Mouse (Mus musculus): ENCODE measurements around the gene Asic3.
"Not testable (repeated sequence)": the region's sequence is repeated elsewhere in the genome, so short reads cannot be mapped to it uniquely, and the experiment has no call there.

Gene Asic3

DNA sequence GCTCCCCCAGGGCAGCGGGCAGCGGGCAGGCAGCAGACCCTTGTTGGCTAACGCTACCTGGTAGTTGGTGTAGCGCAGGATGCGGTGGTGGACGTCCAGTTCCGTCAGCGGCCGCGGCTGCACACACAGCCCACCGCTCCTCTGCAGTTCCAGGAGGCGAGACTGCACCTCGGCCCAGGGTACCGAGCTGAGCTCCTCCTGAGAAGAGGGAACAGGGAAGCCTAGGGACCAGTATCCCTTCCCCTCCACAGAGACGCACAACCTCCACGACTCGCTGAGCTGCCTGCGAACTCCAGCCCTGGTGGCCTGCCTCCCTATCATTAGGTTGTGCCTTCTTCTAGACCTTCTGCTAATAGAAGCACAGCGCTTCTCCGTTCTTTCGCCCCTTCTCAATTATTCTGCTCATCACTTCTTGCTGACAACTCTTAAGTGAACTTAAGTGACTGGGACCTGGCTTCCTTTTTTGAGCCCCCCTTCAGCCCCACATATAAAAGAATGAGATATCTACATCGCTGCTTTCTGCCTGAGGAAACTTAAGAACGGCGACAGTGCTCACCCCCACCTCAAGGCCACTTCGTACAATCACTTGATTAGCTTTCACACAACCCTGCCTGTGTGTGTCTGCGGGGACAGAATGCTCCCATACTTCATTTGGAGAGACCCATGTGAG lies 24.8 kb upstream of the Asic3 start:
- DNase-seq (ENCODE audit: low spot score in 2 of 2): no peak

DNA sequence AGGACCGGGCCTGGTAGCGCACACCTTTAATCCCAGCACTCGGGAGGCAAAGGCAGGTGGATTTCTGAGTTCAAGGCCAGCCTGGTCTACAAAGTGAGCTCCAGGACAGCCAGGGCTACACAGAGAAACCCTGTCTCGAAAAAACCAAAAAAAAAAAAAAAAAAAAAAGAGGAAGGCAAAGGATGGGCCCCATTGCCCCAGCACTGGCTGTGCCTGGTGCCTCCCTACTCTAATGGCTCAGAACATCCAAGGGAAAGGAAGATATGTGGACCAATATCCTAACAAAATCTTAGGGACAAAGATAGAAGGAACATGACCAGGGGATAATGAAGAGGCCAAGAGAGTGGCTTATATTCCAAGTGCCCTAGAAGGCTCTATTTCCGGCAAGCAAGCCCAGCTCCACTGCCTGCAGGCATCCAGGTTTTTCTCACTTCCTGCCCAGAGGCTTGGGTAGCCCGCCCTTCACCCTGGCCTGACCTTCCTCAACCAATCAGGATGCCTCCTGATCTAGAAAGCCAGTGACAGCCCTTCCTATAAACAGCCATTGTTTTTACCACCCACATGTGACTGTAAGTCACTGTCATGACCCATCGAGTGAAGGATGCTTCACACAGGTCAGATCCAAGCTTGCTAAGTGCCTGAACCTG lies 24.1 kb upstream of the Asic3 start:
- no peak for DNase-seq (ENCODE audit: low spot score in 2 of 2)

DNA sequence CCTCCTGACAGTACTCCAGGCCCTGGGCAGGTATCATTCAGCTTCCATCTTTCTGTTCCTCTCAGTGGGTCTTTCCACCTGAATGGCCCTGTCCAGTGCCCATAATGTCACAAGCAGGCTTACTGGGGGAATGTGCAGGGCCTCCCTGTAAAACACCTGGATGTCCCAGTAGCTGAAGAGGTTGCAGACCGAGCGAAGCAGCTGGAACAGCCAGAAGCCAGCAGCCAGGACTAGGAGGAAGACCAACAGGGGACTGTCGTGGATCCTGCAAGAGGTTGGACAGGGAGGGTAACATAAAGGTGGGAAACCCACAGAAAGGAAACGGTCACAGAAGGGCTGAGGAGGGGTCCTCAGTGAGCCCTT lies 23.6 kb upstream of the Asic3 start:
- DNase-seq (ENCODE audit: low spot score in 2 of 2): no peak

DNA sequence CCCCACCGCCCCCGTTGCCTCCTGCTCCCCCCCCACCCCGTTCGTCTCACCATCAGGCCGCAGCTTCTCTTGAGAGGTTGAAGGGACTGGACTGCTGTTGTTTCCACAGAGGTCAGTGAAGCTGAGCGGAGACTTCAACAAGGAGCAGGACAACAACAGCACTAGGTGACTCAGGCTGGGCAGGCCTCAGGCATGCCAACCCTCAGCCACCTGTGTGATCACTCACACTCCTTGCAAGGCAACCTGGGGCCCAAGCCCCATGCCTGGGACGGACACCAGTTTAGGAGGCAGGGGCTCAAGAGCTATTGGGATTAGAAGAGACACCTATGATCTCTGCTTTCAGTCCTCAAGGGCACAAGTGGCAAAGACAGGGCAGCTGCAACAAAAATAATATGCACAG lies 21.3 kb upstream of the Asic3 start, which contains the start of gene Atg9b:
TSS of gene Atg9b (minus strand) at position 280 of the 400 bp plus-strand sequence.
- DNase-seq (ENCODE audit: low spot score in 2 of 2): no peak

DNA sequence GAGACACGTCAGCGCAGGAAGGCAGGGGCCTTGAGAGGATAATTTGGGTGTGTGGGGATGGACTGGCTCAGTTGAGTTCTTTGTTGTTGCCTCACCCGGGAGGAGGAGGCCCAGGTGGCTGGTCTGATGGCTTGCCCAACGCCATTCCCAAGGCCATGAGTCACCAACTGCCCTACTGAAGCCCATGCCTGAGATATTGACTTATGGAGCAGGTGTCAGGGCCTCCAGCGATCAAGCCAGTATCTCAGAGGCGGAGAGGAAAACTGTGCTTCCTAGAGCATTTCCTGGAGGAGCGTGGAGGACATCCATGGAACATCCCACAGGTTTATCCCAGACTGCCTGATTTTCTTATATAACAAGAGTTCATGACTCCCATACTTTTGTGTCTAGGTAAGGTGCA lies 20.5 kb upstream of the Asic3 start:
- no peak for DNase-seq (ENCODE audit: low spot score in 2 of 2)

DNA sequence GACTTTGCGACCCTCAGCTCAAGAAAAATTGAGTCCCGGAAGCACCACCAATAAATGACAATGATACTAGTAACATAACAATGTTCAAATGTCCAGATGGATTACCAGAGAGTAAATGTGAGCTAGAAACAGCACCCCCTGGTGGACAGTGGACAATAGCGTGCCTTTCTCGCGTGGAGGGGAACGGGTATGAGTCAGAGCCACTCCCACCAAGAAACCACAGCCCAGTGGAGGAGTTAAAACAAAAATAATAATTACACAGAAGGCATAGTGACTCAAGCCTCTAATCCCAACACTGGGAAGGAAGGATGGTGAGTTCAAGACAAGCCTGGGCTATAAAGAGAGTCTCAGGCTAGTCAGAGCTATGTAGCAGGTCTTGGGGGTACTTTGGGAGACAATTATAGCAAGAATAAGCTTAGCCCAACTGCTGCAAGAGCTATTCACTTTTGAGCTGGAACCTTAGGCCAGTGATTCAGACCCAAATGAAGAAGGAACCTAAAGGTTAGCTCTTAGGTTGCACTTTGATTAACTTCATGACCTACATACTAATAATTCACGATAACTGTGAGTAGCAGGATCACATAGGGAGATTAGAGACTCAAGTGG lies 19.7 kb upstream of the Asic3 start, which contains the start of gene Abcb8:
TSS of gene Abcb8 (plus strand) at position 272 of the 606 bp plus-strand sequence.
- peak; percentile 76 to 83 for DNase-seq (ENCODE audit: low spot score in 2 of 2)

DNA sequence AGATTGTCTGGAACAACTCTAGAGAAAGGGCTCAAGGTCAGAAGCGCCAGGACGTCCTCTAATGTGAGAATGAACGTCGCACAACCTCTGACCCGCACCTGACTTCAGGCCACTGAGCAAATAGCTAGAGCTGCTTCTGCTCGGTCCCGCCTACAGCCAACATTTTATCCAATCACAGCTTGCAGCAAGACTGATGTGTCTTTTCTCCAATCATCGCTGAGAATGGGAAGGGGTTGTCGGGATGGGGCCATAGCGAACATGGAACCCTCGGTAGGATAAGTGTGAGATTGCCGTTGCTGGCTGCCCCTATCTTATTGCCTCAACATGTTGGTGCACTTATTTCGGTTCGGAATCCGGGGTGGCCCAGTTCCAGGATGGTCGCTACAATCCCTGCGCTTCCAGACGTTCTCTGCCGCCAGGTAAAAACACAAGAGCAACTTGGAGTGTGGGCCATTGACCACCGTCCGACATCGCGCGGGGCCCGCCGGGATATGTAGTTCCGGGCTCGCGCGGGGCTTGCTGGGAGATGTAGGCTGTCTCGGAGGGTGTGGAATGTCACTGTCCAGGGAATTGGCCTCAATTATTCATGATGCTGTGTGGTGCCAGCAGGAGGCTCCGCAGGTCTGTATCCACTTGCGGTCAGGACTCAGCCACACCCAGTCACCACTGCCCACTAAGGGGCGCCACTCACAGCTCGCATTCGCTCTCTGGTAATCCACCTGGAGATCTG lies 18.9 kb upstream of the Asic3 start:
- peak; percentile 95 to 96 for DNase-seq (ENCODE audit: low spot score in 2 of 2)

DNA sequence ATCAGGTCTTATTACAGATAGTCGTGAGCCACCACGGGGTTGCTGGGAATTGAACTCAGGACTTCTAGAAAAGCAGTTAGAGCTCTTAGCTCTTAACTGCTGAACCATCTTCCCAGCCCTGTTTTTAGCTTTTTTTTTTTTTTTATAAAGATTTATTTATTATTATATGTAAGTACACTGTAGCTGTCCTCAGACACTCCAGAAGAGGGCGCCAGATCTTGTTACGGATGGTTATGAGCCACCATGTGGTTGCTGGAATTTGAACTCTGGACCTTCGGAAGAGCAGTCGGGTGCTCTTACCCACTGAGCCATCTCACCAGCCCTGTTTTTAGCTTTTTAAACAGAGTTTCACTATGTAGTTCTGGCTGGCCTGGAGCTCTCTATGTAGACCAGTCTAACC lies 16.9 kb upstream of the Asic3 start:
- not testable (repeated sequence) for DNase-seq (ENCODE audit: low spot score in 2 of 2)

DNA sequence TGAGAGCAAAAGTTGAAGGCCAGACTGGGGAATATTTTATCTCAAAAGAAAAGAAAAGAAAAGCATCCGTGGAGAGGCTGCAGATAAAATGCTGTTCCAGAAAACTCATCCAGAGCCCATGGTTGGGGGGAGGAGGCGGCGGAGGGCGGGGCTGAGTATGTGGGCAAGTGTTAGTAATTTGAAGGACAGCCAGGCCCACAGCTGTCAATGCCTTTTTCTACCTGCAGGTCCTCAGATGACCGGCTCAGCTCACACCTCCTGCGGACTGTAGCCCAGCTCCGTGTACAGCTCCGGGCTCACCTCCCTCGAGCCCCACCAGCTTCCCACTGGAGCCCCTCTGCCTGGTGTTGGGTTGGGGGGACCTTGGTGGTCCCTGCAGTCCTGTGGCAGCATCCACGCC lies 13.5 kb upstream of the Asic3 start:
- no peak for DNase-seq (ENCODE audit: low spot score in 2 of 2)

DNA sequence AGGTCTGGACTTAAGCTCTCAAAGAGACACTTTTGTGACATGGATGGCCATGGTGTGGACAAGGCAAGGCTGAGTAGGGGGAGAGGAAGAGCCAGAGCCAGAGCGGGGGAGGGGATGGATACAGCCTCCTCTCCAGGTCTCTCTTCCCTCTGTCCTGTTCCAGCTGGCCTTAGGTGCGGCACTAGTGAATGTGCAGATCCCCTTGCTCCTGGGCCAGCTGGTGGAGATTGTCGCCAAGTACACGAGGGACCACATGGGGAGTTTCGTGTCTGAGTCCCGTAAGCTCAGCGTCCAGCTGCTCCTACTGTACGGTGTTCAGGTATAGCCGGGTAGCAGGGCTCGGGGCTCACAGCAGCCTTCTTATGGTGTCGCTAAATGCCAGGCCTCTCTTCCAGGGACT lies 12.8 kb upstream of the Asic3 start:
- DNase-seq (ENCODE audit: low spot score in 2 of 2): no peak

DNA sequence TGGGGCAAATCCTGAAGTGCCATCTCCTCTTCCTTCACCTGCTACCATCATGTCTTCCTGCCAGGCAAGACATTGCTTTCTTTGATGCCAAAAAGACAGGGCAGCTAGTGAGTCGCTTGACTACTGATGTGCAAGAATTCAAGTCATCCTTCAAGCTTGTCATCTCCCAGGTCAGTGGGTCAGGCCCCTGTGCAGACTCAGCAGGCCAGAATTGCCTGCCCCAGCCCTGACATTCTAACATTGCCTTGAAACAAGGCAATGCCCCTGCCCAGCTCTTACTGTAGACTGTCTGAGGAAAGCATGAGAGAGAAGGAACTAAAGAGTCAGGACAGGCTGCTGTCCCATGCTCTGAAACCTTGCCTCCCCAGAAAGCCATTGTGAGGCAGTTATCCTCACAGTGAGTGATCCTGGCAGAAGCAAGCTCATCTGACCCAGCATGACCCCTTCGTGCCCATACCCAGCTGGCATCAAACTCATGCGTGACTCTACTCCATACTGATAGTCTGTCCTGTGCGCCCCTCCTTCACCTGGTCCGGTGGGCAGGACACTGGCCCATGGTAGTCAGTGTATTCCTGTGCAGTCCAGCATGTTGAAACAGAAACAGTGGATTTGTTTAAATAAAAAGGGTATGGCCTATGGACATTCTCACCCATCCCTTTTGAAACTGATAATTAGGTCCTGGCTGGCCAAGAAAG lies 12.1 kb upstream of the Asic3 start:
- DNase-seq (ENCODE audit: low spot score in 2 of 2): no peak

DNA sequence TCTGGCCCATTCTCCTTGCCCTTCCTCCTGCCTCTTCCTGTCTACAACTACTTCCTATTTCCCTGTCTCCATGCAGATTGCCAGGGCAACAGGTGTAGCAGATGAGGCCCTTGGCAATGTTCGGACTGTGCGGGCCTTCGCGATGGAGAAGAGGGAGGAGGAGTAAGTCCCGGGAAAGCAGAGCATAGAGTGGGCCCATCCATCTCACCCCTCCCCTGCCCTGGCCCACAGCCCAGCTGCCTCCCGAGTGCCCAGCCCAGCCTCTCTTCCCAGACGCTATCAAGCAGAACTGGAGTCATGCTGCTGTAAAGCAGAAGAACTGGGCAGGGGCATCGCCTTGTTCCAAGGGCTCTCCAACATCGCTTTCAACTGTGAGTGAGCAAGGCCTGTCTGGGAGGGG lies 11.2 kb upstream of the Asic3 start:
- DNase-seq (ENCODE audit: low spot score in 2 of 2): no peak

DNA sequence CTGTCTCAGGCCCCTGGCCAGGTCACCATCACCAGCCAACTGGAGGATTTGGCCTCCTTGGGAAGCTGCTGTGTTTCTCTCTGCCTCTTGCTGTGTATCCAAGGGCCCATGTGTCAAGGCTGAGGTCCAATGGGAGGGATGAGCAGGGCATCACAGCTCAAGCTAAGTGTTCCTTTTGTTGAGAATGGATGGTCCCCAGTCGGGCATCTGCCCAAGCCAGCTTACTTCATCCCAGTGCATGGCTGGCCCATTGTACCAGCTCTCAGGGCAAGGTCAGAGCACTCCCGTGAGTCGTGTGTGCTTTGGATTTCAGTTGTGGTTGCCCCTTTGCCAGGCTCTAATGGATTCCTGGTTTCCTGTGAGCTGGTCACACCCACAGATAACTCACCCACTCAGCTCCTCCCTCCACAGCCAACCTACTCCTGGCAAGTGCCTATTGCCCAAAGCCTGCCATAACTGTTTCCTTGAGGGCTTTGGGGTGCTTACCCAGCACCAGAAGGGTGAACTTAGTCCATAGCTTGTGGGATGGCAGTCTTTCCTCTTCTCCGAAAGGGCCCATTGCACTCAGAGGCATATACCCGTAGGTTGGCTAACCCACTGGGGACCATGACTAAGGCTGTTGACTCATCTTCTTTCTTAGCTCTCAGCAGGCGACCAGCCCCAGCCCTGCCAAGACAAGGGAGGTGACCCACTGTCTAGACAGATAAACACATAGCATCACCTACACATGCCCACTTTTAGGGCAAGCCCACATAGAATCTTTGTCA lies 8.4 kb upstream of the Asic3 start:
- no peak for DNase-seq (ENCODE audit: low spot score in 2 of 2)

DNA sequence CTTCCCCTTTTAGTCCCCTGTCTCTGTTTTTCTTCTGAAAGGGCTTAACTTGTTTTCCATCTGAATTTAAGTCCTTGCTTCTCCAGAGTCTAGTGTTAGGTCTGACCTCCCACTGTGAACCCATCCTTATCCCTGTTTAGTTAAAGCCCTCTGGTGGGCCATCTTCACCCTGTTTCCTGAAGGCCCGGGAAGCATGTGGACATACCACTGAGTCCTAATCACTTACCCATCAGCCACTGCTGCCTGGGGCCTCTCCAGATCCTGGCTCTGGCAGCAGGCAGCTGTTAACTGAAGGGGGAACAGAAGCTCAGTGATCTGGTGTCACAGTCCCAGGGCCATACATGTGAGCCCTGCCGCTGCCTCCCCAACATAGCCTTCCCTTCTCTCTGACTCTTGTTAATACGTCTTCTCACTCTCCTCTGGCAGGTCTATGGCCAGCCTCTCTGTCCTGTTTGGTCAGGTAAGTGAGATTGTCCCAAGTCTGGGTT lies 7.8 kb upstream of the Asic3 start:
- DNase-seq (ENCODE audit: low spot score in 2 of 2): no peak

DNA sequence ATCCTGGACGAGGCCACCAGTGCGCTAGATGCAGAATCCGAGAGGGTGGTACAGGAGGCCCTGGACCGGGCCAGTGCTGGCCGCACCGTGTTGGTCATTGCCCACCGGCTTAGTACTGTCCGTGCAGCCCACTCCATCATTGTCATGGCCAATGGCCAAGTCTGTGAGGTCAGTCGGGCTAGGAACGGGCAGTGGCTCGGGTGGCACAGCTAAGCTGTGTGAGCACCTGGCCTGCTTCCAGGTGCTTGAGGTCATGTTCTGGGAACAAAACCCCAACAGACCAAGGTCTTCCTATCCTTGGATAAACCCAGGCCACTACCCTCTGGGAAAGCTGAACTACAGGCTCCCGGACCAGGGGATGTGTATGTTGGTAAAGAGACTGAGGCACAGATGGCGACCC lies 4.5 kb upstream of the Asic3 start:
- DNase-seq (ENCODE audit: low spot score in 2 of 2): no peak

DNA sequence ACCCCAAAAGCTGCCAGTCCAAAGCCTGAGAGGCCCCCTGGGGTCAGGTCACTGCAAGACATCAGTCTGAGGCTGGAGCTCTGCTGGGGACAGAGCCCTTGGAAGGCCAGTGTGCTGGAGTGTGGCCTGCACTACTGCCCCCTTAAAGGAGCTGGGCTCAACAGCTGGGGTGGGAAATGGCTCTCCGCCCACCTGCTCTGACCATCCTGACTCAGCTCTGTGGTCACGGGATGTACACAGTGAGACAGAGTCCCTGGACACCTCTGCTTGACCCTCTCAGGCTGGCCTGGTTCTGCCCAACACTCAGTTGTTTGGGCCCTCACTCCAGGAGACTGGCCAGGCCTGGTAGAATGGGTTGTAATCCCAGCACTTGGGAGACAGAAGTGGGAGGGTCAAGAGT lies 3.7 kb upstream of the Asic3 start:
- DNase-seq (ENCODE audit: low spot score in 2 of 2): no peak

DNA sequence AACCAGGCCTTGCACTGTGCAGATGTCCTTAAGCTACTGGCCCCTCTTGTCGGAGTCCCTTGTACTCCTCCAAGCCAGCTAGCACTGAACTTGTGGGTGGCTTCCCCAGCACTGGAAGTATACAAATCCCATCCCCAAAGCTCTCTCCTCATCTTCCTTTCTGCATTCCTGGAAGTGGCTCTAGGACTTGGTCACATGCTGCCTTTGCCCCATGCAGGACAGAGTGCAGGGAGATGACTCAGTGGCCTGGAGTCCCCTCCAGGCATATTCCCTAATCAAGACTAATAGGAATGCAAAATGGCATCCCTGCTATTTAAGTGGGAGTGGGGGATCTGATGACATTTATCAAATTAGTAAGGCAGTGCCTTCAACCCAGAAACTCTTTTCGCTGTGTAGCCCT lies 1.1 kb upstream of the Asic3 start:
- DNase-seq (ENCODE audit: low spot score in 2 of 2): no peak

DNA sequence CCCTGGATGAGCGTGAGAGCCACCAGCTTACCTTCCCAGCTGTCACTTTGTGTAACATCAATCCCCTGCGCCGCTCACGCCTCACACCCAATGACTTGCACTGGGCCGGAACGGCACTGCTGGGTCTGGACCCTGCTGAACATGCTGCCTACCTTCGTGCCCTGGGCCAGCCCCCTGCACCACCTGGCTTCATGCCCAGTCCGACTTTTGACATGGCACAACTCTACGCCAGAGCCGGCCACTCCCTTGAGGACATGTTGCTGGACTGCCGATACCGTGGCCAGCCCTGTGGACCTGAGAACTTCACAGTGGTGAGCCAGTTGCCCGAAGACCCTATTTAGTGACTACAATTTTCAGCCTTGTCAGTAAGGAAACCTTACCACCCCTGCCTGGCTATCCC lies 746 bp downstream of the Asic3 start:
- DNase-seq (ENCODE audit: low spot score in 2 of 2): no peak

DNA sequence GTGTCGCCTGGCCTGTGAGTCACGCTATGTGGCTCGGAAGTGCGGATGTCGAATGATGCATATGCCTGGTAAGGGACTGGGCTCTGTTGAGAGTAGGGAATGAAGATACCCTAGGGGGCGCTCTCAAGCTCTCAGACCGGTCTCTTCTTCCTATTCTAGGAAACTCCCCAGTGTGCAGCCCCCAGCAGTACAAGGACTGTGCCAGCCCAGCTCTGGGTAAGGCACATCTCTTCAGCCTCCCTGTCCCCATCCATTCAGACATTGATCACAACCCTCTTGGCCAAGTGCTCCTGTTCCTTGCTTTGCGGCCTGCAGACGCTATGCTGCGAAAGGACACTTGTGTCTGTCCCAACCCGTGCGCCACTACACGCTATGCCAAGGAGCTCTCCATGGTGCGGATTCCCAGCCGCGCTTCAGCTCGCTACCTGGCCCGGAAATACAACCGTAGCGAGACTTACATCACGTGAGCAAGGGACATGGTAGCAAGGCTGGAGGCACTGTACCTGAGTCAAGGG lies 3.1 kb downstream of the Asic3 start:
- peak; percentile 60 to 62 for DNase-seq (ENCODE audit: low spot score in 2 of 2)

DNA sequence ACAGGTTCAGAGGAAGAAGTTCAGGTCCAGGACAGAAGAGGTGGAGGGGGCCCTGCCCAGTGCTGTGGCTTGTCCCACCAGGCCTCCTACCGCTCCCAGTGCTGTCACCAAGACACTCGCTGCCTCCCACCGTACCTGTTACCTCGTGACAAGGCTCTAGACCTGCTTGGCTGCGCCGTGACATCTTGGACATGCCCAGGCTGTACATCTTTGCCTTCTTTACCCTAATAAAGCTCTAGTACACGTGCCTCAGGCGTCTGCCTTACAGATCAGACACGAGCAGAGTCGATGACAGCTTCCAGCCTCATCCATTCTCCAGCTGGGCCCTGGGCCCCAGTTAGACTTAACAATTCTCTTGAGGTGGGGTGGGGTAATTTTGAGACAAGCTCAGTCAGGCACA lies 4.4 kb downstream of the Asic3 start:
- no peak for DNase-seq (ENCODE audit: low spot score in 2 of 2)

DNA sequence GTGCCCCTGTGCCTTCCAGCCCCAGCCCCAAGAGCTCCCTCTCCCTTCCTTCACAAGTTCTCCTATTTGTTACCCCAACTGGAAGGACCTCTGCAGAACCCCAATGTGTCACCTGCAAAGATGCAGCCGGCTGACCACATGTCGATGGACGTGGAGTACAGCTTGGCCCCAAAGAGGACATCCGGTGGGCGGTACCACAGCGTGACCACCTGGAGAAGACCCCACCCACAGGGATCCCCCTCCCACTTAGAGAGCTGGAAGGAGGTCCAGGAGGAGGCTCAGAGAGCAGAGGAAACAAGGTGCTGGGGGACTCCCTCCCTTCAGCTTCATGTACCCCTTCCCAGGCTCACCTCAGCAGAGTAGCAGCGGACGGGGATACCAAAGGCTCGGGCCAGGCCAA lies 7.2 kb downstream of the Asic3 start:
- no peak for DNase-seq (ENCODE audit: low spot score in 2 of 2)
